Mouse (Mus musculus) right cerebral cortex, postnatal 4 days (tissue): ENCODE results near the gene Ccdc7b.
"Not testable (repeated sequence)": the region's sequence is repeated elsewhere in the genome, so short reads cannot be mapped to it uniquely, and the experiment has no call there.

ENCODE experiments used
- DNase-seq: peaks from one replicate; pipeline ENCODE4 v3.0.0-alpha.2; 2022

The Ccdc7b gene

GRCm38 (mm10) chr8:129066834-129067233 lies at the start of gene Ccdc7b:
TSS of gene Ccdc7b (plus strand) at chr8:129067134.
- DNase-seq = not testable (repeated sequence)

DNA sequence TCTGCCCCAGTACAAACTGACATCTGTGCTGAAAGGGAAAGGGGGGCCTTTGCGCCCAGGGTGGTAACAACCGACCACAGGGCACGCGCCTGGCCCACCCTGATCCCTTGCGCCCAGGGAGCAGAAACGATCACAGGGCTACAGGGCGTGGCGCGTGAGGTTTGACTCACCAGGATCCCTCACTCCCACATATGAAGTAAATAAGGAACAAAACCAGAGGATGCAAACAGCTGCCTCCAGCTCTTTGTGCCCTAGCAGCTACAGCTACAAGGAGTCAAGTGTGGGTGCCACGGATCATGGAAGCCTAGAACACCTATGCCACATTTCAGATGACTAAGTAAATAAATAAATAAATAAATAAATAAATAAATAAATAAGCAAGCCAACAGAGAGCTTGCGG lies 1.5 kb upstream of the Ccdc7b start, which contains the start of gene Ccdc7a:
Gene Ccdc7a, minus strand, starts transcription at position 101 of the 400 bp plus-strand sequence.
- DNase-seq = not testable (repeated sequence)

- not testable (repeated sequence) for DNase-seq
Measured at GRCm38 (mm10) chr8:129115761-129116160, 48.8 kb downstream of the Ccdc7b start.

GRCm38 (mm10) chr8:129131561-129131960 lies 64.6 kb downstream of the Ccdc7b start, which contains the start of gene Gm10999:
TSS of gene Gm10999 (minus strand) at chr8:129131661.
- DNase-seq = no peak

GRCm38 (mm10) chr8:129133475-129133874 lies 66.5 kb downstream of the Ccdc7b start:
- no peak for DNase-seq
